ENCODE assay signal across 27 mouse cellular contexts in the genomic region with DNA sequence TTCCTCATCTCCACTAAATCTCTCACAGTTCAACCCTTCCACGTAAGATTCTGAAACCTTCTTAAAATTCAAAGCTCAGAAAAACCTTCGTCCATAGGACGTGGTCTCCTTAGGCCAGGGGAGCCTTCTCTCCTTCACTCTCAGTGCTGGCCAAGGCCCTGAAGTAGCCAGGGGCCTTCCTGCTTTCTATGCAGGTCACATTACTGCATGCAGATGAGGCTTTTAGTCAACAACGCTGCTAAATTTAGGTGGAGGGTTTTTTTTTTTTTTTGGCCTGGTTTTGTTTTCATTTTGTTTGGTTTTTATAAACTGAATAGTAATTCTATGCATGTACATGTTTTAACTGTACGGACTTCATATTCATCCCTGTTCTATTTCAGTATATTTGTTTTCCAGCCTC.
A peak's percentile ranks its signal among the peaks of the same experiment; 100 is the strongest.
DNase-seq lines count a peak whose midpoint lies in the region; TF ChIP-seq lines count a peak whose summit lies in the region.
"Had no signal": no experiment of that assay in that cellular context is flagged by ENCODE, and none has a peak within 500 bp of the region (broad histone marks: within the 10 kb centered on the region; RNA-seq: fewer than 3 reads in every experiment).

No protein-coding gene starts in this region.

- in situ Hi-C loops in CH12.LX (cut with MboI; ENCODE audit: low pct_ligation_motif_present, low pct_unique_long_range_greater_than_20kb, low sequenced_read_pairs), result no loop called here

- no peak overlapping the region for H3K4me3 ChIP-seq in heart, embryonic 10.5 days
- no peak overlapping the region for H3K4me3 ChIP-seq in kidney, adult 2 months (ENCODE audit: insufficient read depth, low read depth, low read length)
- H3K4me3 ChIP-seq in CH12.LX (replicated peaks in 1 of 3; ENCODE audit: low read depth in 2 of 3, low read length in 2 of 3, poor library complexity in 1 of 3), result no peak overlapping the region
- no peak overlapping the region for H3K4me3 ChIP-seq in limb, embryonic 10.5 days
- H3K4me3 ChIP-seq: embryonic facial prominence, embryonic 10.5 days; embryonic facial prominence, embryonic 13.5 days; erythroblast, embryonic 14.5 days; forebrain, embryonic 13.5 days; gastrocnemius, adult 2 months; heart, embryonic 13.5 days; hindbrain, embryonic 13.5 days had no signal

- no peaks in the 10 kb centered on the region for H3K9me3 ChIP-seq in heart, embryonic 10.5 days
- no peaks in the 10 kb centered on the region for H3K9me3 ChIP-seq in CH12.LX (replicated peaks; ENCODE audit: low read length)
- no peaks in the 10 kb centered on the region for H3K9me3 ChIP-seq in limb, embryonic 10.5 days (replicated peaks)
- H3K9me3 ChIP-seq: embryonic facial prominence, embryonic 10.5 days; embryonic facial prominence, embryonic 13.5 days; forebrain, embryonic 13.5 days; heart, embryonic 13.5 days; hindbrain, embryonic 13.5 days had no signal

- no peak overlapping the region for H3K4me2 ChIP-seq in CH12.LX (ENCODE audit: insufficient read depth, low read depth, poor library complexity, severe bottlenecking)
- H3K4me2 ChIP-seq: embryonic facial prominence, embryonic 13.5 days; forebrain, embryonic 13.5 days; heart, embryonic 13.5 days; hindbrain, embryonic 13.5 days had no signal

- H3K27me3 ChIP-seq in heart, embryonic 10.5 days (ENCODE audit: insufficient read depth, poor library complexity, severe bottlenecking), result no peaks in the 10 kb centered on the region
- H3K27me3 ChIP-seq in kidney, adult 2 months (replicated peaks; ENCODE audit: control insufficient read depth, insufficient read depth, low read length), result no peaks in the 10 kb centered on the region
- no peaks in the 10 kb centered on the region for H3K27me3 ChIP-seq in CH12.LX (replicated peaks)
- no peaks in the 10 kb centered on the region for H3K27me3 ChIP-seq in limb, embryonic 10.5 days (ENCODE audit: low read depth, poor library complexity, severe bottlenecking)
- H3K27me3 ChIP-seq: embryonic facial prominence, embryonic 13.5 days; forebrain, embryonic 13.5 days; heart, embryonic 13.5 days; hindbrain, embryonic 13.5 days had no signal

- TF ChIP-seq EP300 in CH12.LX (IDR thresholded peaks at IDR 0.05; ENCODE audit: low read length), result no peak

- H3K79me2 ChIP-seq in CH12.LX (replicated peaks; ENCODE audit: control insufficient read depth, extremely low read depth, insufficient read depth, poor library complexity, severe bottlenecking), result no peaks in the 10 kb centered on the region

- no peaks in the 10 kb centered on the region for H3K36me3 ChIP-seq in heart, embryonic 10.5 days
- H3K36me3 ChIP-seq in kidney, adult 2 months (ENCODE audit: control insufficient read depth, insufficient read depth, low read length), result no peaks in the 10 kb centered on the region
- H3K36me3 ChIP-seq in CH12.LX (replicated peaks in 1 of 2; ENCODE audit: control insufficient read depth in 1 of 2, insufficient read depth in 1 of 2, low read length in 1 of 2), result no peaks in the 10 kb centered on the region
- no peaks in the 10 kb centered on the region for H3K36me3 ChIP-seq in limb, embryonic 10.5 days
- H3K36me3 ChIP-seq: embryonic facial prominence, embryonic 10.5 days; embryonic facial prominence, embryonic 13.5 days; heart, embryonic 13.5 days; hindbrain, embryonic 13.5 days had no signal

- no peak overlapping the region for H3K9ac ChIP-seq in CH12.LX (ENCODE audit: insufficient read depth, low read depth)
- H3K9ac ChIP-seq: embryonic facial prominence, embryonic 13.5 days; forebrain, embryonic 13.5 days; forebrain, postnatal 0 days; heart, embryonic 13.5 days; hindbrain, embryonic 13.5 days had no signal

- TF ChIP-seq CTCF in kidney, adult 2 months (conservative IDR thresholded peaks at IDR 0.05; ENCODE audit: insufficient read depth, insufficient read length, low read depth, low read length), result no peak
- no peak for TF ChIP-seq CTCF in CH12.LX (conservative IDR thresholded peaks at IDR 0.05 in 1 of 2, IDR thresholded peaks at IDR 0.05 in 1 of 2; ENCODE audit: low read depth in 2 of 2, low read length in 2 of 2)

- WGBS in heart, embryonic 10.5 days, result 86% methylated on average over 5 of the region's 5 CpGs
- 74% methylated on average over 5 of the region's 5 CpGs for WGBS in kidney, adult 2 months
- WGBS in limb, embryonic 10.5 days, result 84% methylated on average over 5 of the region's 5 CpGs

- TF ChIP-seq POLR2A in kidney, adult 2 months (IDR thresholded peaks at IDR 0.05; ENCODE audit: low read depth, low read length), result no peak
- TF ChIP-seq POLR2A in CH12.LX (IDR thresholded peaks at IDR 0.05; ENCODE audit: low read depth, low read length), result no peak

- no peak overlapping the region for H3K27ac ChIP-seq in heart, embryonic 10.5 days
- no peak overlapping the region for H3K27ac ChIP-seq in kidney, adult 2 months (ENCODE audit: insufficient read depth, low read depth, low read length)
- H3K27ac ChIP-seq in CH12.LX (ENCODE audit: insufficient read depth, low read depth), result no peak overlapping the region
- H3K27ac ChIP-seq in limb, embryonic 10.5 days, result 0 out of 2 replicates have a peak overlapping the region, but pooled peaks have one; percentile 20
- H3K27ac ChIP-seq: embryonic facial prominence, embryonic 10.5 days; embryonic facial prominence, embryonic 13.5 days; forebrain, embryonic 13.5 days; gastrocnemius, adult 2 months; heart, embryonic 13.5 days; hindbrain, embryonic 13.5 days had no signal

- H3K4me1 ChIP-seq in heart, embryonic 10.5 days, result no peaks in the 10 kb centered on the region
- H3K4me1 ChIP-seq in kidney, adult 2 months (ENCODE audit: control insufficient read depth, insufficient read depth, low read length), result no peaks in the 10 kb centered on the region
- no peaks in the 10 kb centered on the region for H3K4me1 ChIP-seq in CH12.LX (ENCODE audit: control insufficient read depth in 1 of 2, insufficient read depth in 2 of 2)
- H3K4me1 ChIP-seq in limb, embryonic 10.5 days, result peaks cover 42% of the 10 kb centered on the region
- H3K4me1 ChIP-seq: forebrain, embryonic 13.5 days; heart, embryonic 13.5 days had no signal

- DNase-seq in heart, adult 11 months, result peak; percentile 10
- no peak for DNase-seq in heart, embryonic 10.5 days (ENCODE audit: low spot score)
- DNase-seq in kidney, adult 2 months, result peak; percentile 21
- no peak for DNase-seq in kidney, postnatal 4 days
- no peak for DNase-seq in CH12.LX (ENCODE audit: extremely low read depth)
- no peak for DNase-seq in limb, embryonic 10.5 days (ENCODE audit: low spot score)
- no peak for DNase-seq in layer of hippocampus, postnatal 14 days (ENCODE audit: low spot score in 2 of 2)
- DNase-seq: adrenal gland, adult 2 months; adrenal gland, postnatal 14 days; B cell, adult 2 months; cerebellum, adult 11-12 months; cerebellum, adult 8-10 months; cerebellum, postnatal 10 days; cerebellum, postnatal 36 days; embryo, embryonic 11 days; forebrain, postnatal 0 days; gastrocnemius, adult 2 months; gastrocnemius, postnatal 14 days; heart, adult 18-20 months; heart, postnatal 14 days; heart, postnatal 4 days had no signal

- dilution Hi-C loops in CH12.LX (cut with MboI; ENCODE audit: extremely low pct_ligation_motif_present, extremely low pct_unique_long_range_greater_than_20kb, low sequenced_read_pairs), result no loop called here

- TF ChIP-seq RAD21 in CH12.LX (IDR thresholded peaks at IDR 0.05; ENCODE audit: low read depth, low read length), result no peak

TF ChIP-seq in CH12.LX, 34 proteins besides CTCF, POLR2A, EP300 and RAD21:
- TF ChIP-seq ZNF384 (IDR thresholded peaks at IDR 0.05; ENCODE audit: low read depth, low read length), result peak; percentile 72
- TF ChIP-seq MXI1 (IDR thresholded peaks at IDR 0.05; ENCODE audit: low read depth, low read length), result no peak
- TF ChIP-seq MEF2A (IDR thresholded peaks at IDR 0.05; ENCODE audit: borderline replicate concordance, low read depth, low read length), result peak; percentile 38; the same call in 1 of the 2 replicates
- TF ChIP-seq MYC (IDR thresholded peaks at IDR 0.05; ENCODE audit: low read depth, low read length), result no peak
- no peak for TF ChIP-seq ZMIZ1 (IDR thresholded peaks at IDR 0.05; ENCODE audit: low read depth, low read length)
- no peak for TF ChIP-seq USF1 (IDR thresholded peaks at IDR 0.05; ENCODE audit: low read depth, low read length)
- no peak for TF ChIP-seq SMC3 (IDR thresholded peaks at IDR 0.05; ENCODE audit: low read depth, low read length)
- 0 out of 2 replicates have a peak, but pooled peaks have one; percentile 20 for TF ChIP-seq ELF1 (IDR thresholded peaks at IDR 0.05; ENCODE audit: low read depth, low read length)
- TF ChIP-seq SIN3A (IDR thresholded peaks at IDR 0.05; ENCODE audit: low read length), result no peak
- TF ChIP-seq CHD2 (IDR thresholded peaks at IDR 0.05; ENCODE audit: low read length), result no peak
- no peak for TF ChIP-seq UBTF (IDR thresholded peaks at IDR 0.05; ENCODE audit: low read depth, low read length)
- no peak for TF ChIP-seq HCFC1 (IDR thresholded peaks at IDR 0.05; ENCODE audit: low read depth, low read length)
- no peak for TF ChIP-seq NELFE (IDR thresholded peaks at IDR 0.05; ENCODE audit: low read depth, low read length)
- no peak for TF ChIP-seq BHLHE40 (IDR thresholded peaks at IDR 0.05; ENCODE audit: low read depth, low read length)
- TF ChIP-seq POLR2AphosphoS2 (IDR thresholded peaks at IDR 0.05; ENCODE audit: low read depth, low read length), result no peak

Comparison
In these comparisons a context has a peak if more than half of its experiments do, and no peak if none do; other contexts are left out.
1. DNase-seq: peak in heart, adult 11 months (single experiment) and kidney, adult 2 months (single experiment); none in heart, embryonic 10.5 days (single experiment), kidney, postnatal 4 days (0 of 2), CH12.LX (single experiment), limb, embryonic 10.5 days (single experiment) and layer of hippocampus, postnatal 14 days (0 of 2).